Mouse (Mus musculus) layer of hippocampus, postnatal 25 days (tissue): ENCODE measurements at regions not wholly inside any gene's neighbourhood (a gene's known extent, or its start where the extent isn't known, plus 50 kb on each side); places are given as distances from the start of the nearest gene placed in this dataset.
A peak's percentile ranks its signal among the peaks of the same experiment; 100 is the strongest.

Experiments
- DNase-seq, 2 experiments: peaks; one replicate each; pipeline ENCODE4 v3.0.0; 2022; ENCODE audit warnings: mixed read lengths in 2 of 2, low spot score in 1 of 2; ENCODE audit errors: extremely low spot score in 1 of 2

DNA sequence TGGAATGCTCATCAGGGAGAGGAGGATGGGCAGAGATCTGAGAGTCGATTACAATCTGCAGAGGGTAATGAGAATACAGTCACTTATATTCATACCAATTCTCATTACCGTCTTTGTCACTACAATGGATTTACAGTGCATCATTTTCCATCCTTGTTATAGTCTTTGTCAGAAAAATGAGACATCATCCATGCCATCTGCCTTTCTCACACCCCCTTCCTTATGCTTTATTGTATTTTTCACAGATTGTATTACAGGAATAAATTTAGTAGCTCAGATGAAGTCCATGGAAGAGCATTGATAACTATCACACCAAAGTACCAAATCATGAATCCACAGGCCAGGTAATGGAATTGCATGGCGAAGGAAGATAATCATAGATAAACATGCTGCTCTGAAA lies 779.5 kb downstream of the Cenpc1 start:
- no peak for DNase-seq

DNA sequence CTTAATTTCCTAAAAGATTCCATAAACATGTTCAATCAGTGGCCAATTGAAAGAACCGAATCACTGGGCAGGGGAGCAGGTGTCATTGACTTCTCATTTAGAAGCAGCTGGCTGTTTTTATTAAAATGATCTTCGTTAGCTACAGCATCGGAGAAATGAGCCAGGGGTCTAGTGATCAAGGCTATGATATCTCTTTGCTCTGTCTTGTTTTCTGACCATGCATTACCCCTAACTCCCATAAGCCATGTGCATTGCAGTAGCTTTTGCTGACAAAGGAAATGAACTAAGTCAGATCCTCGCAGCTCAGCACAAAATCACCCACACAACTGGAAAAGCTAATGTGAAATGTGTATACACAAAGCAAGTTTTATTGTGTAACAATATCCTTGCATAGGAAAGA lies 816.9 kb downstream of the Cenpc1 start:
- no peak for DNase-seq

DNA sequence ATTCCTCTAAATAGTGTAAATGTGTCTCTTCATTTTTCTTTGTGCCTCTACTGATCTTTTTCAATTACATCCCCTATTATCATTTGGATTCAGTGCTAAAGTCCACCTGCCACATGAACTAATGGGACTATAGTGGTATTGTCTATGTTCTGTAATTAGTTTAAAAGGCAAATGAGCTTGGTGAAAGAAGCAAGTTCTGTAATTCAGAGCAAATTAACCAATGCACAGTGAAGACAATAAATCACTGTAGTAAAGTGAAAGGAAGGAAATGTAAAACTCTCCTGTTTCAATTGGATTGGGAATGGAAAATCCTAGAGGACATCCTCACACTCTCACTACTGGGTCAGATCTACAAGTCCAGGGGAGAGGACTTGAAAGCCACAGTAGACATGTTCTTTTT lies 823.2 kb upstream of the Epha5 start:
- no peak for DNase-seq

DNA sequence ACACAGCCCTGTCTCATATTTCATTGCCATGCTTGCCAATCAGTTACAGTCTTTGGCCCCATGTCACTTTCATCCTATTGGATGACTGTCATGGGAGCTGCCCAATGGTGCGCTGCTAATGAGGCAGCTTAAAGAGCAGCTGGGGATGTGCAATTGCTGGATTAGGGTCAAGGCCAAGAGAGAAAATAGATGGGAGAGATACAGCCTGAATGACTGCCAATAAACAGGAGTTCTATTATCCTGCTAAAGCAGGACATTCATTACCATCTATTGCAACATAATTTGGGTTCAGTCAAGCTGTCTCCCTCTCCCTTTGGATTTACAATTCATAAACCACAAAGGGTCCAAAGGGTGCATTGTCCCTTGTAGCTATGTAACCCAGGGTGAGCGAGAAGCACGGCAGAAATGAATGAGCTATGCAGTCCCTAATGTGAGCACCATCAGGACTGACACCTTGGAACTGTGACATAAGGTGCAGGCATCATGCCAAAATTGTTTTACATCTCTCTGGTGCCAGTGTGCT lies 822.4 kb upstream of the Epha5 start:
- DNase-seq = peak in 1 of 2 experiments; percentile 3
